Mouse (Mus musculus) left cerebral cortex, postnatal 25 days (tissue): ENCODE data around the gene Ptprq. TPM values are rescaled to one million over a fixed set of nuclear protein-coding genes. Genes with fewer than 3 reads are reported as not detected.

Experiments
- DNase-seq, 2 experiments: peaks; one replicate each; pipeline ENCODE4 v3.0.0; 2022; ENCODE audit warnings: low spot score in 2 of 2, mixed read lengths in 1 of 2
- intact Hi-C: fragments of 180-260 bp; cut with DNase I; formaldehyde crosslinking; loops from one replicate; pipeline ENCODE4 v1.15.1; 2025
- microRNA-seq, 2 experiments: library from miRNA; unstranded; fragments of <30 nt; microRNA quantifications; one replicate each; pipeline ENCODE4 v1.2.0; 2022
- total RNA-seq, 2 experiments: library from RNA; stranded (reverse); gene quantifications; 2 replicates each; pipeline ENCODE4 v1.2.3; 2021

Gene Ptprq
- total RNA-seq, 2 experiments from 2014 or later = 0.14 TPM; not detected in 1

DNA sequence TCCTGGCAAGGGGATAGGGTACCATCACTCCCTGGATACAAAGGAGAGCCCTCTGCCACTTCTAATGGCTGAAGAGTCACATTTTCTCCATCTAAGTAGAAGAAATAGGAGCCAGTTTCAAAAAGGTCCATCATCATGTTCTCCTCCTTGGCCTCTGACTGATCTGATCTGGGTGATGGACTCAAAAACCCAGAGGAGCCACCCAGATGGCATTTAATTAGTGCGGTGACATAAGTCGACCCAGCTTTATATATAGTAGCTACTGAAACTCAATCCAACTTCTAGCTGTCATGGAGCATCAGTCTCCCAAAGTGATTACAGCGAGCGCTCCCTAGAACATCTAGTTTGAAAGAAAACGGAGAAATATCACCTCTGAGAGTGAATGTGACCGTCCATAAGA, 225.3 kb downstream of the Ptprq start, which contains the start of gene Myf6:
Gene Myf6, minus strand, starts transcription at position 170 of the 400 bp plus-strand sequence.
- intact Hi-C loops = no loop called here
- no peak for DNase-seq

- DNase-seq = no peak
- intact Hi-C loops = no loop called here
These were observed 226.0 kb downstream of the Ptprq start for GRCm38 (mm10) chr10:107493580-107494474.

DNA sequence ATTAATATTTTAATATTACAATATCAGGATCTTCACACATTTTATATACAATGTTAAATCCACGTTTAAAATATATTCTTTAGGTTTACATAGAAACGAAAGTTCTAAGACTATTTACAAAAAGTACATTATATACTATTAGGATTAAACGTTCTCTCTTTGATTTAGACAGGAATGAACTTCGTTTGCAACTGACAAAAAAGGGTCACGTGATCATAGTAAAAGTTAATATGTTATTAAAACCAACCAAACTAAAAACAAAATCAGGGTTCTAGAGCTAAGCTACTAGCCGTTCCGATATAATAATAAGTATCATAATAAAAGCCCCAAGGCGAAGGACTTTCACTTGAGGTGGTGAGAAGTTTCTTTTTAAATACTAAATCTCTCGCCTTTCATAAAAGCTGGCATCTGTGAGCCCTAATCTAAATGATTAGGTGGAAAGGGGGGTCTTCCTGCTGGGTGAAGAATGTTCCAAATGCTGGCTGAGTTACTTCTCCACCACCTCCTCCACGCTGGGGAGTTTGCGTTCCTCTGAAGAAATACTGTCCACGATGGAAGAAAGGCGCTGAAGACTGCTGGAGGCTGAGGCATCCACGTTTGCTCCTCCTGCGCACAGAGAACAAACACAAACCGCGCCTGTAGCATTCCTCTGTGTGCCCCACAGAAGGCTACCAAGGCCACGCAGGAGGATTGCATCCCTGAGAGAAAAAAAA, 226.8 kb downstream of the Ptprq start:
- peak; percentile 6 to 31 for DNase-seq
- intact Hi-C loops = no loop called here

GRCm38 (mm10) chr10:107488654-107489315, 231.1 kb downstream of the Ptprq start:
- no peak for DNase-seq
- intact Hi-C loops = no loop called here

DNA sequence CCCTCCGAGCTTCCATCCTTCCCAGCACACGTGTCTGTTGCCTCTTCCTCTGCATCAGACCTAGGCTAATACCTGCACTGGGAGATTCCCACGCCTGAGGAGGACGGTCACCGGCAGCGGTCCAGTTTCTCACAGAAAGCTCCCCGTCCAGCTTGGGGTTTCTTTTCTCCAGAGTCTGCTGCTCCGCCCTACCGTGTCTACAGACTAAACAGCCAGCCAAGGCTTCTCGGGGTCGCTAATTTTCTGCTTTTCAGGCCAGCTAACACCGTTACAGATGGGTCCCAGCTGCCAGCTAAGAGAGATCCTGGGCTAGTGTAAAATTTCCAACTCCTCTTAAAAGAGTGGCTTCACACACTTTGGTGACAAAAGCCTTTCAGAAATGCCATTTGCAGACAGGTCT, 233.1 kb downstream of the Ptprq start:
- DNase-seq = no peak
- intact Hi-C loops = no loop called here

- no peak for DNase-seq
- intact Hi-C loops = no loop called here
These were observed 234.0 kb downstream of the Ptprq start, which contains the start of gene Myf5 for GRCm38 (mm10) chr10:107485870-107486269. Myf5 (minus strand) TSS chr10:107486134.

DNA sequence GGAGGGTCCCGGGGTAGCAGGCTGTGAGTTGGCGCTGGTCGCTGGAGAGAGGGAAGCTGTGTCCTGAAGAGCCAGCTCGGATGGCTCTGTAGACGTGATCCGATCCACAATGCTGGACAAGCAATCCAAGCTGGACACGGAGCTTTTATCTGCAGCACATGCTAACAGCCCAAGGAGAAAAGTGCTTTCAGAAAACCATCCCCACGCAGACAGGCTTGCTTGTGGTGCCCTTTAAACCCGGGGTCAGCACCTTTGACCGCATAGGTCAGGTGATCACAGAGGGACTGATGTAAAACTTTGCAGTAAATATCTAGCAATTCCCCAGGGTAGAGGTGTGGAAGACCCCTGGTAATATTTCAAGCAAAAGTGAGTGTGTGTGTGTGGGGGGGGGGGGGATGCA, 235.8 kb downstream of the Ptprq start:
- DNase-seq = no peak
- intact Hi-C loops = no loop called here

DNA sequence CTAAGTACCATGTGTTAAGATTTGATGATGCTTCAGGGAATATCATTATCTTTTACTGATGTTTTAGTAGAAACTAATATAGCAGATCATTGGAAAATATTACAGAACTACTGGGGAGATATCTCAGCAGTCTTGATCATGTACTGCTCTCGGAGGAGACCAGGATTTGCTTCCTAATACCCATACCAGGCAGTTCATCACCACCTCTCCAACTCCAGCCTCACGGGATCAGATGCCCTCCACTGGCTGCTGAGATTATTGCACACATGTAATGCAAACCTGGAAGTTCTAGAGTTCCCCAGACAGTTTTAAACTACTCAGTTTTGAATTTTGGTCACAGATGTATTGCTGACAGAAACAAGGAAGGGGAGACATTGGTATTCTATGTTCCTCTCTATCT, 246.4 kb downstream of the Ptprq start:
- DNase-seq = no peak
- intact Hi-C loops = no loop called here

DNA sequence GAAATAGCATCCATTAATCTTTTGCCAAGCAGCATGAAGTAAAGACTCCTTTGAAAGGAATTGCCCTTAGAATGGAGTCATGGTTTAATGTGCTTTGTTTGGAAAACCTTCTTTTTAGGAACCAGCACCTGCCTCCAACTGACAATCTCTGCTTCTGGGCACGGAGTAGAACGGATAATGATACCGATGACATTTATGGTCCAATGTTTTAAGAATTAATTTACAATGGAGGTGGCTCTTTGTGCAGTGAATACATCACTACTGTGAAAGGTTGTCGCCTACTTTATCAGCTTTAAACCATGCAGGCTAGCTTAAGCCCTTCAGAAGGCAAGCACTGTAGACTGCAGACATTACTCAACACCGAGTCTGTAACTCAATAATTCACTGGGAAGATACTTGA, 248.1 kb downstream of the Ptprq start:
- DNase-seq = no peak
- intact Hi-C loops = no loop called here

GRCm38 (mm10) chr10:107467819-107468218, 252.0 kb downstream of the Ptprq start:
- no peak for DNase-seq
- intact Hi-C loops = no loop called here

Small RNAs within 50 kb of the gene (microRNA-seq; reads per million reads assigned to microRNA genes)
- 0 reads per million in 2 experiments for gene Gm44403

Other genes with a start within 250 kb of the Ptprq start
- gene Myf5, start 233.9 kb downstream of the Ptprq start, total RNA-seq = not detected
- not detected for gene Myf6, start 225.3 kb downstream of the Ptprq start, total RNA-seq
- under 1 TPM; 0.14 to 0.18 TPM for gene Otogl, start 192.1 kb upstream of the Ptprq start, total RNA-seq